Mouse (Mus musculus) testis, adult 2 months (tissue): ENCODE measurements around the gene Cela3b.

Experiments used
- CTCF ChIP-seq: fragments of 200-500 bp; IDR thresholded peaks from 2 replicates; pipeline ENCODE4 v1.5.1; 2012; ENCODE audit warnings: low read depth, mild to moderate bottlenecking, inconsistent platforms, low read length, moderate library complexity; ENCODE audit not compliant: control insufficient read depth, insufficient read depth, insufficient replicate concordance
- POLR2A ChIP-seq: fragments of 200-500 bp; IDR thresholded peaks from 2 replicates; pipeline ENCODE4 v1.6.1; 2012; ENCODE audit warnings: low read depth, mild to moderate bottlenecking, inconsistent platforms, low read length, moderate library complexity; ENCODE audit not compliant: control insufficient read depth

- TF ChIP-seq POLR2A (no peak), CTCF (no peak)
Measured at GRCm38 (mm10) chr4:137379085-137379484, 51.3 kb downstream of the Cela3b start.
